Mouse (Mus musculus): ENCODE data around the gene Upf2.
"Not testable (repeated sequence)": the region's sequence is repeated elsewhere in the genome, so short reads cannot be mapped to it uniquely, and the experiment has no call there.

The Upf2 gene

DNA sequence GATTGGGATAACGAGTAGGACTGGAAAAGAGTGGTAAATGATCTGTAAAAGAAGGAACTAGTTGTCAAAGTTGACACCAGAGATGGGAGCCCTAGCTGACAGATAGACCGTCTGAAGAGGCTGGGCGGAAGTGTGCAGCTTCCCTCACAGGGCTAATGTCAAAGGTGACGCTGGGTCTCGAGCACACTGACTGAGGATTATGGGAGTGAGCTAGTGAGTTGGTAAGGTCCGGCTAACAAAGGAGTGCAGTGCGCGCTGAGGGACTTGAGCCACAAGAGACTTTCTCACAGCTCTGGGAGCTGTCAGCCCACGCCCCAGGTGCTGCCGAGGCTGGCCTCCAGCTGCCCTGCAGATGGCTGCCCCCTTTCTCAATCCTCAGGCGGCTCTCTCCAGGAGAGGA lies 119.7 kb downstream of the Upf2 start:
- DNase-seq (ENCODE audit: low spot score in 2 of 2): no peak

DNA sequence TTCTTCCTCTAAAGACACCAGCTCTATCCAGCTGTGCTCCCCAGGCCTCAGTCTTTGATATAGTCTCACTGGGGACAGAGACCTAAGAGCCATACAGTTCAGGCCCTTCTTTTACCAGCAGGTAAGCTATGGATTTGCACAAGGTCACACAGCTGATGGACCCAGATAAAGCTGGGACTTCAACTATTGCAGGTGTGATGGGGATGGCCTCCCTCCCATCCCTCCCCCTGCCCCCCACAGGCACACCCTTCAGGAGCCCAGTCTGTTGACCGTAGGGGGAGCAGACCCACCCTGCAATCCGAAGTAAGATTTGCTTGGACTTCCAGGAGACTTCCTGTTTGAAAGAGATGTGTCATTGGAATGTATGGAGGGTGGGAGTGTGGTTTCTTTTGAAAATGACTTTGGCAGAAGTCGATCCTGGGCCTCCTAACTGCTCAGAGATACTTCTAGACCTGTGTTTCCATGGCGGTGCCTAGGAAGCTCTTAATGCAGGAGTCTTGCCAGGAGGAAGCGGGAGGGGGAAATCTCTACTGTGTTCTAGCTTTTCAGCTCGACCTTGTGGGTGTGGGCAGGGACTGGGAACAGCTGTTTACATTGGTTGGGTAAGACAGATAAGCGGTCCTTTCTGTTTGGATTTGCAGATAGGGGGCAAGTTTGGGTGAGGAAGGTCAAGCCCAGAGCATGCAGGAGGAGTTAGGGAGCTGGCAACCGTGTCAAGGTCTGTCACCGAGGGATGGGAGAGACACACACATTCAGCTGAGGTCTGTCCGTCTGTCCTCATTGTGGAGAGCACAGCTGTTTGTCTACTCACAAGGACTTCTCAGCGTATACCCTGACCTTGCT lies 120.5 kb downstream of the Upf2 start:
- peak in 1 of 2 experiments; percentile 7 for DNase-seq (ENCODE audit: low spot score in 2 of 2)

DNA sequence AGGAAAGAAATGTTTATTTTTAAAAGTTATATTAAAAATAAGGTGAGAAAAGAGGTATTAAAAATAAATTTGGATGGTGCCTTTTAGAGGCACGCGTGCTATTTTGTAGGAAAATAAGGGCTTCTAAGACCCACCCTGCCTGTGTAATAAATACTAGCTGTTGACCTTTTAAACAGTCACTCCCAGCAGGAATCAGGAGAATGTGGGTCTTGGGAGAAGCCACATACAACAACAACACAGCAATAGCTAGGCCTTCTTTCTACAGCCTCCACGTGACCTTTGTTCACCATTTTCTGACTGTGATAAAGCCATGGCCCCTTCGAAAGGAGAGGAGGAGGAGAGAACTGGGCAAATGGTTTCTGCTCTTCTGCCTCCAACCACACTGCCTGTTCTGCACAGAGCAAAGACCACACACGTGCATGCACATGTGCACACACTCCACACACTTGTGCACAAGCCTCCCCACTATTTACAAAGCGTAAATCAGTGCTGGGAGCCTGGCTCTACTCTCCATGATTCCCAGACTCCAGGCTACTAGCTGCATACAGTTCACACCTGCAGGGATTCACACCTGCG lies 121.5 kb downstream of the Upf2 start:
- peak in 1 of 2 experiments; percentile 13 for DNase-seq (ENCODE audit: low spot score in 2 of 2)

DNA sequence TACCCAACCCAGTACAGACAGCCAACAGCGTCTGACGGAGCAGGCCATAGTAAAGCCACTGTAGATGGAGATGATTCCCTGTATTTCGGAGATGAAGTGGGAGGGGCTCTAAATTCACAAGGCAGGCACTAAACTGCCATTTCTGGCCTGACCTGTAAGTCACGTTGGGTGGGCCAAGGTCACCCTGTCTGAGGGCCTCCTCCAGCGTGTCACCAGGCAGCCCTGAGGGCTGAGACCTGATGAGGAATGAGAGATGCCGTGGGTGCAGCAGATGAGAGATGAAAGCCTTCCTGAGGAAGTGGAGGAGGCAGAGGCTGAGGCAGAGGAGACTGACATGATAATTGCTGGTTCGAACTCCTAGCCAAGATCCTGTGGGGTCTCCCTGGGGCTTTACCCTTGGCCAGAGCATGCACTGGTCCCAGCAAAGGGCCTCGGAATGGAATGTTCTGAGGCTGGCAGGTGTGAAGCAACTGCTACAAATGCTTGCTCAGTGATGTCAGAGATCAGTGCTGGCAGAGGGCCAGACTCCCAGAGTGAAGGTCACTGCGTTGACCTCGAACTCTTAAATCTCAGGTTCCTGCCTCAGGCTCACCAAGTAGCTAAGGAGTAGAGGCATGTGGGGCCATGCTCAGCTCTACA lies 123.7 kb downstream of the Upf2 start:
- DNase-seq (ENCODE audit: low spot score in 2 of 2): peak in 1 of 2 experiments; percentile 8

DNA sequence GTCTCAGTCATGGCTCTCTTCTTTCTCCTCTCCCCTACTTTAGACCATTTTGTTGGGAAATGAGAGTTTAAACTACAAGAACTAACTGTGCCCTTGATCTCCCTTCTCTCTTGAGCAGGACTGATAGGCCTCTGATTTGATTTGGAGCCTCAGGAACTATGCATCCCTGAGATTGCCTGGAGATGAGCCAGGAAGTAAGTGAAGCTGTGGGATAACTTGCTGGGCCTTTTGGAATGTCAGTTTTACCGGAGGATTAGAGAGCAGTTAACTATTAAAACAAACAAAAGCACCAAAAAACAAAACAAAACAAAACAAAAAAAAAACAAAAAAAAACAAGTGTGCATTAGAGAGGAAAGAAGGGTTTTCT lies 124.2 kb downstream of the Upf2 start:
- no peak for DNase-seq (ENCODE audit: low spot score in 2 of 2)

DNA sequence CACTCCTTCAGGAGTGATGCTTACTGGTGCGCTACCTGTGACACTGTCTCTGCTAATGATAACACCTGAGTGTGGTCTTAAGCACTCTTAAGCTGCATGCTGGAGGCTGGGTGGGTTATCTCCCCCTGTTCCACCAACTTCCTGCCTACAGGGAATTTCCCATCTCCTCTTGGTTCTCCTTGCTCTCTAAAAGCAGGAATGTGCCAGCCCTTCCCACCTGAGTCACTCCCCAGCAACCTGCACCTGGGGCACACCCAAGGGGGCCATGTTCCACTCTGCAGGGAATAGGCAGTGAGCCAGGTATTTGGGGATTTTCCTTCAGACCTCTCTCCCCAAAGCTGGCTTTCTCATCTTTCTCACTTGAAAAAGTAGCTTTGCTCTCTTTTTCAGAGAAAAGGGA lies 128.8 kb downstream of the Upf2 start:
- no peak for DNase-seq (ENCODE audit: low spot score in 2 of 2)

DNA sequence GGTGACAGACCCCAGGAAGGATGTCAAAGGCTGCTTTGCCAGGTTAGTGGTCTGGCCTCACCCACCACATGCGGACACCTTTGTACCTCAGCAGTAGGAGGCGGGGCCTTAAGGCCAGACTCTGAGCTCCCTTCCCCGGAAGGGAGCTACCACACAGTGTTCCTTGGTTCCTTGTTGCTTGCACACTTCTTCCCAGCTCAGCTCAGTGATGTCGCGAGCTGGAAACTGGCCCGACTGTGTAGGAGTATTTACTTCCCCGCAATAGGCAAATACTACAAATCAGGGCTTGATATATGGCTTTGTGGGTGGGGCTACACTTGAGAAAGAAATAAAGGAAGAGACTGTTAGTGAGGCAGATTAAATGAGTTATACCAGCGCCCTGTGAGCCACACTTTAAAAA lies 129.8 kb downstream of the Upf2 start:
- DNase-seq (ENCODE audit: low spot score in 2 of 2): no peak

DNA sequence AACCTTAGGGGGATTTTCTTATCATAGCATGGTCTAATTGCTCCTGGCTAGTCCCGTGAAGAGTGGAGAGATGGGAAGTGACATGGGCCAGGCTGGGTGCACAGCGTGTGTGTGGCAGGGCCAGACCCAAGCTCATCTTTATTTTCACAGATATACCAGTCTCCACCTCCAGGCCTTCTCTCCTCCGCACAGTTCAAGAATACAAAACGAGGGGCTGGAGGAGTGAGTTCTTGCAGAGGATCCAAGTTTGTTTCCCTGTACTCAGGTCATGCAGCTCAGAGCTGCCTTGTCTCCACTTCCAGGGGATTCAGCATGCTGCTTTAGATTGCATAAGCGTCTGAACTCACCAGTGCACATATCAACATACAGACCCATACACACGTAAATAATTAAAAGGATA lies 131.3 kb downstream of the Upf2 start:
- DNase-seq (ENCODE audit: low spot score in 2 of 2): no peak

DNA sequence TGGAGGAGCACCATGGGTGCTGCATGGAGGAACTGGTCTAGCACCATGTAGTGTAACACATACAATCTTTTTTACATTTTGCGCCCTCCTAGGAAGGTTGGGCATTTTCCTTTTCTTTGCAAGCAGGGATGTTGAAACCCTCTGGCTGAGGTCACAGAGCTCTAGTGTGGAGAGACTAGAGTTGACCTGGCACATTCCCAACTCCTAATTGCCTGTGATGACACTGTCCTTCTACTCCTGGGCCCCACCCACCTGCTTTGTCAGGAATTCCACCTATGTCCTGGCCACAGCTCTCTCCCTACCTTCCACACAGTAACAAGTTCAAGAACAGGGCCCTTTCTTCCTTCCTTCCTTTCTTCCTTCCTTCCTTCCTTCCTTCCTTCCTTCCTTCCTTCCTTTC lies 132.4 kb downstream of the Upf2 start:
- DNase-seq (ENCODE audit: low spot score in 2 of 2): no peak

DNA sequence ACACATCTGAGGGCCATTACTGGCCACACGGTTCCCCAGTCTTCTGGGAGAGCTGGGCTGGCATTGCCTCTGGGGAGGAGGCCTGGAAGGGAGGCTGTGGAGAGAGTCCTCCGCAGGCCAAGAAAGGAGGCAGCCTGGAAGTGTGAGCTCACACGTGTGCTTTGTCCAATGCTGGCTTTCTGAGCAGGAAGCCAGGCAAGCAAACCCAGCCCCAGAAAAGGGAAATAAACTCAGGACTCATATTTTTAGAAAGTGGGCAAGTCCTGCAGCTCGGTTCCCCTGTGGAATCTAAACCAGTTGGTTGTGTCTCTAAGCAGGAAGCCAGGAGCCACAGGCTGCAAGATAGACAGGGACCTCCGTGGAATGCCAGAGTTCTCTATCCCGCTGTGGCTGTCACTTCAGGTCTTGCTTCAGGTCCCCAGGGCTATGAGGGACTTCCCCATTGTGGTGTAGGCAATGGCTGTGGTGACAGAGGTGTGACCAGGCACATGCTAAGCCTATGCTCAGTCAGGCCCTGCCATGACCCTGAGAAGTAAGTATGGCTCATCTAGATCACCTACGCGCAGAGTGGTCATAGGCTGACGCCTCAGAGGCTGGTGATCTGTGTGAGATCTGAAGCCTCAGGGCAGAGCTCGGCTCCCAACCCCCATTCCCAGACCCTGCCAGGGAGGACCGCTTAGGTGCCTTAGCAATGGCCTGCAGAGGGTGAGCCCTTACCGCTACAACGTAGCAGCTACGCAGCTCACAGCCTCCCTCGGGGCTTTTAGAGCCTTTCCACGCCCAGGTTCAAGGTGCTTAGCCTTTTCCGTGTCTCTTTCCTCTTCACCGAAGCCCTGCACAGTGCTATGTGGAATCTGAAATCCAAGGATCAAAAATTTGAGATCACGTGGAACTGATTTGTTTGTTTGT lies 134.6 kb downstream of the Upf2 start:
- DNase-seq (ENCODE audit: low spot score in 2 of 2): no peak

DNA sequence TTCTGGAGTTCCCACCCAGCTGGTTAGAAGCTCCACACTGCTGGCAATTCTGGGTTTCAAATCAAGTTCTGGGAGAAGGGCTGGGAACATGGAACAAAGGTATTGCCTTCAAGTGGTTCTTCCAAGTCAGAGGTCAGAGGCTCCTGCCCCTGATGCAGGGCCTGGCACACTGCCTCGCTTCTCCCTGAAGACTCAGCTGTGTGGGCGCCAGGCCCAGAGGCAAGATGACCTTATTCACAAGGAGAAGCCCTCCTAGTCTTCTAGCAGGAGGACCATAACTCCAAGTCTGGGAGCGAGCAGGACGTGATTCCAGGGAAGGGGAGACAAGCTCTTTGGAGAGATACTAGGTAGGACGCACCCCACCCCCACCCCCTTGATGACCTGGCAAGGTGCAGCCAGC lies 135.9 kb downstream of the Upf2 start:
- DNase-seq (ENCODE audit: low spot score in 2 of 2): no peak

DNA sequence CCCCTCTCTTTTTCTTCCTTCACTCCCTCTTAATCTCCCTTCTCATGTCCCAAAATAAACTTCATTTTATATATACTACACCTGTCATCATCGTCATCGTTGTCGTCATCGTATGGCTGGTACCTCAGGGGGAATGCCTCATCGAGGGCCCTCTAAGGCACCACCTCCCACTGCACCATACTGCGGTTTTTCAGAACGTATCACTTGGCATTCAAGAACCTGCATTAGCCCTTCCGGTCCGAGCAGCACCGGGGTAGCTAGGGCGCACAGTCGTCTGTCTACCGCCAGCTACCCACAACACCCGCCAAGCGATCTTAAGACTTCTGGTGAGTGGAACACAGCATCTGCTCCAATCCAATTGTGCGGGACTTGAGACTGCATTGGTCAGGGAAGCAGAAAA lies 138.7 kb downstream of the Upf2 start:
- not testable (repeated sequence) for DNase-seq (ENCODE audit: low spot score in 2 of 2)

DNA sequence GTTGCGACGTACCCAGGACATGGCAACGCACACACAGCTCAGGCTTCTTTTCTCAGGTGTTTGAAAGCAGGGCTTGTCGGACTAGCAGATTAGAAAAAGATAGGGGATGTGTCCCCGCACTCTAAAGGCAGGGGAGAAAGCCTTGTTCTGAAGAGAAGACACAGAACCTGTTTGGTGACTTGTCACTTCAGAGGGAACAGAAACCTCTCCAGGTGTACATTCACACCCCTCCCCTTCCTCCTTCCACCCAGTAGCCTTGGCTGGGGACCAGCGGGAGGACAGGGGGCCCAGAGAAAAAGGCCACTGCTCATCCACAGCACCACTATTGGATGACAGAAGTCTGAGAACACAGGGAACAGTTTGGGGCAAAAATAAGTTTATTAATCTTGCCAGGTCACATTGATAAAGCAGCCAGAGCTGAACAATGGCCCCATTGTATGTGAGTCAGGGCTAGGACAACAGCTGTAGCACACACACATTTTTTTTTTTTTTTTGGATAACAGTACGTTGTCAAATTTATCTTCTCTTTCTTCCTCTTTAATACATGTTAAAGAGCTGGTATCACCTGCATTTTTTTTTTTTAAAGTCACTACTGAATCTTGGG lies 145.9 kb downstream of the Upf2 start:
- no peak for DNase-seq (ENCODE audit: low spot score in 2 of 2)

DNA sequence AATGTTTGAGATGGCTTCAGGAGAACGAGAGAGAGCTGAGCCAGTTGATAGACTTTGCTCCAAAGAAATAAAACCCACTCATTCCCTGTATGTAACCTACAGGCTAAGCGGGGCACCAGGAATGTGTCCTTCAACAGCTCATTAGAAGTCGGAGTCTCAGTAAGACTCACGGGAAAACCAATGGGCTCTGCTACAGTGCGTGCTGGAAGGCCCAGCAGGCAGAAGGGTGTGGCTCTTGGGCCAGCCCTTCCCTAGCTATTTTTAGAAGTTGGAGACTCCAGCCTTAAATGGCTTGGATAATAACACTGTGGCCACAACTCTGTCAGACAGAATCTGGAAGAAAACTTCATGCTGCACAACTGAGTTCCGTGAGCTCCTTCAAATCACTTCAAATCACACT lies 147.7 kb downstream of the Upf2 start:
- no peak for DNase-seq (ENCODE audit: low spot score in 2 of 2)

DNA sequence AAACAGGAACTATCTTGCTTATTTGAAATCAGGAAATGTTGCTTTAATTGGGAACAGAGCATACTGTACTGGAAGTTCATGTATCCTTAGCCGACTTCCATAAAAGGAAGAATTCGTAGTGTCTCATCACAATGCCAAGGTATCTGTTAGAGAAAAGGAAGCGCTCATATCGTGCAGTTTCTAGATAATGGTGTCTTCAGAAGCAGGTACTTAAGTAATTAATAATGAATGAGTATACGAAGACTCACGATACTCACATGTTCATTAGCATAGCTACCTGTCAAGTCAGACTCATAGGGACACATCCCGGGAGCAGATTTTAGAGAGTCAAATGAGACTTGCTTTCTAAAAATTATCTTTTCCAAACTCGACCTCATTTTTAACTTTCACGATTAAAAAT lies 148.2 kb downstream of the Upf2 start:
- DNase-seq (ENCODE audit: low spot score in 2 of 2): no peak

DNA sequence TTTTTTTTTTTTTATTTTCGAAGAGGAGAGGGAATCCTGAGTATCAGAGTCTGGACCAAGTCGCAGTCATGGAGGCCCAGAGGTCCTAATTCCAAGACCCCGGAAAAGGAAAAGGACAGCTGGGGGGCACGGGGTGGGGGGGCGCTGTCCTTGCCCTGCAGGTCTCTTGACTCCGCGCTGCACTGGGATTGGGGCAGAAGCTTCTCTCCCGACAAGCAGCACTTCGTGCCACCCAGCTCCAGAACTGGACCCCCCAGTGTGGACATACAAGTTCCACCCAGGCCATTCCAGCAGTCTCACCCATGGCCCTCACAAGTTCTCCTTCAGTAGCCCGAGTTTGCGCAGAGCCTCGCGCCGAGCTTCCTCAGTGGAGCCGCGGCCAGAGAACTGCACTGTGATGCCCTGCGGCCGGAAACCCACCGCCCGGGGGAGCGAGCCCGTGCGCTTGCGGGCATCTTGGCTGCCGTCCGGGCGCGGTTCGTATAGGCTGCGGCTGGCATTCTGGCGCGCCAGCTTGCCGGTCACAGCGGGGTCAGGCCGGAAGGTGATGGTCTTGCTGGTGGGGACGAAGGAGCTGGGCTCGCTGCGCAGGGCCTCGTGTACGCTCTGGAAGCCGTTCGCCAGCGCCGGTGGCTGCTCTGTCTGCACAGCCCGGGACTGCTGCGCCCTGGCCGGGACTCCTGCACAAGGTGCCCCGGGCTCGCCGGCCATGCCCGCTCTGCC lies 148.9 kb downstream of the Upf2 start:
- peak in 1 of 2 experiments; percentile 47 for DNase-seq (ENCODE audit: low spot score in 2 of 2)

DNA sequence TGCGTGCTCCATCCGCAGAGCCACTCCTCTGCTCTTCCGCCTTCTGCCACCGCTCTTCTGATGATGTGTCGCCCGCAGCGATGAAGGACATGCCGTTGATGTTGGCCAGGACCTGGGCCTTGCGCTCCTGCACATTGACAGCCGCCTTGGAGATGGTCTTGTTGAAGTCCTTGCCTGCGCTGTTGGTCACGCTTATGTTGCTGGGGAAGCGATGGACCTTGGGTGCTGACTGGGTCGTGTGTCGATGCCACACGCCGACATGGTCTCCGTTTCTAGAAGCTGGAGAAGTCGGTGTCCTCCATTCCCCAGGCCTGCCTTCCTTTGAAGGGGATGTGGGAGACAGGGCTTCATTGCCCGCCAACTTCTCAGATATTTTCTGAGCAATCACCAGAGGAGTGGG lies 149.5 kb downstream of the Upf2 start:
- no peak for DNase-seq (ENCODE audit: low spot score in 2 of 2)

DNA sequence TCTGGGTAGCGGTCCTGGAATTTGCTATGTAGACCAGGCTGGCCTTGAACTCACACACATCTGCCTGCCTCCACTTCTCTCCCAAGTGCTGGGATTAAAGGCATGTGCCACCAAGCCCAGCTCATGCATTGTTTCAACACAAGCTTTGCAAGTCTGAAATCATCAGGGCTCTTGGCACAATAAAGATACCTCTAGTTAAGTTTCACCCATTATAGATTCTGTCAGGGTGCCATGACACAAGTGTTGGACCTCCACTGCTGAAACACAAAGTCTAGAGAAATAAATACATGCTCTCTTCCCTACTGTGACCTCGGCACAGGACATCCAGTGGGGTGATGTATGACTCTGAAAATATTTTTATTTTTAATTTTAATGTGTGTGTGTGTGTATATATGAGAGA lies 154.2 kb downstream of the Upf2 start:
- DNase-seq (ENCODE audit: low spot score in 2 of 2): no peak

Measured in cerebellum, postnatal 4 days (tissue).